Mouse (Mus musculus) liver, postnatal 0 days (tissue): Measurements from ENCODE around the gene Fer1l5. TPM values are rescaled to one million over a fixed set of nuclear protein-coding genes. Genes with fewer than 3 reads are reported as not detected.

Experiments used
- ATAC-seq: fragments of 200-750 bp; cut with Nextera tagmentation; 2 replicates; pipeline ENCODE4 v1.8.0; 2017; ENCODE audit warnings: mild to moderate bottlenecking, moderate library complexity
- DNase-seq: peaks from one replicate; pipeline ENCODE4 v3.0.0-alpha.2; 2016
- H3K27ac ChIP-seq: fragments of 300-500 bp; sonication (generic); 2 replicates; pipeline ENCODE4 v1.5.1; 2014; ENCODE audit warnings: antibody characterized with exemption, moderate library complexity, mild to moderate bottlenecking, low read depth
- H3K27me3 ChIP-seq: fragments of 300-500 bp; sonication (generic); 2 replicates; pipeline ENCODE4 v1.6.1; 2014; ENCODE audit warnings: low read length, control low read depth, mixed read lengths; ENCODE audit not compliant: insufficient read depth
- H3K36me3 ChIP-seq: fragments of 300-500 bp; sonication (generic); replicated peaks from 2 replicates; pipeline ENCODE4 v1.6.1; 2014; ENCODE audit warnings: mild to moderate bottlenecking, control low read depth, low read length, moderate library complexity, mixed read lengths; ENCODE audit not compliant: insufficient read depth
- H3K4me1 ChIP-seq: fragments of 300-500 bp; sonication (generic); 2 replicates; pipeline ENCODE4 v1.6.1; 2014; ENCODE audit warnings: antibody characterized with exemption, mild to moderate bottlenecking, control low read depth; ENCODE audit not compliant: insufficient read depth
- H3K4me2 ChIP-seq: fragments of 300-500 bp; sonication (generic); 2 replicates; pipeline ENCODE4 v1.6.1; 2014; ENCODE audit warnings: low read depth, mild to moderate bottlenecking, low read length, moderate library complexity, mixed read lengths
- H3K4me3 ChIP-seq: fragments of 300-500 bp; sonication (generic); 2 replicates; pipeline ENCODE4 v1.5.1; 2014; ENCODE audit warnings: low read depth, low read length
- H3K9ac ChIP-seq: fragments of 300-500 bp; sonication (generic); replicated peaks from 2 replicates; pipeline ENCODE4 v1.6.1; 2014; ENCODE audit warnings: mild to moderate bottlenecking, moderate library complexity
- H3K9me3 ChIP-seq: fragments of 300-500 bp; sonication (generic); 2 replicates; pipeline ENCODE4 v1.6.1; 2016; ENCODE audit warnings: mild to moderate bottlenecking, control low read depth, low read length, mixed read lengths
- CTCF ChIP-seq: sonication (generic); IDR thresholded peaks from 2 replicates; pipeline ENCODE4 v1.5.1; 2016; ENCODE audit warnings: antibody characterized with exemption, low read depth
- EP300 ChIP-seq: IDR thresholded peaks from 2 replicates; pipeline ENCODE4 v1.6.1; 2016; ENCODE audit warnings: antibody characterized with exemption, low read depth, mild to moderate bottlenecking
- WGBS: fragments of 180-500 bp; shearing (Covaris S2); extraction: QIAGEN DNeasy Blood & Tissue Kit; methylation state at CpG from one replicate; pipeline ENCODE4 v1.1.7; 2014; ENCODE audit not compliant: insufficient replicate concordance; 5-methylcytosine and 5-hydroxymethylcytosine counted together
- polyA plus RNA-seq: library from polyadenylated mRNA; unstranded; fragments of >200 nt; fragmentation: Nextera tagmentation; extraction: Ambion mirVana; gene quantifications from 2 replicates; pipeline ENCODE4 v1.2.1, GENCODE M21; 2015

Fer1l5 gene
- polyA plus RNA-seq, 1 experiment from 2014 or later: 0.12 TPM

GRCm38 (mm10) chr1:36368112-36368968 lies 3.8 kb upstream of the Fer1l5 start:
- Histone ChIP-seq H3K9me3 (no peaks in the 10 kb centered on the region), H3K36me3 (peaks cover 24% of the 10 kb centered on the region), H3K4me2 (peak overlapping the region; percentile 75), H3K4me3 (peak overlapping the region; percentile 64), H3K27ac (peak overlapping the region; percentile 64), H3K27me3 (no peaks in the 10 kb centered on the region), H3K4me1 (peaks cover 13% of the 10 kb centered on the region), H3K9ac (peak overlapping the region; percentile 80)
- TF ChIP-seq CTCF (no peak), EP300 (no peak)
- ATAC-seq (peak; percentile 85), DNase-seq (peak; percentile 45)
- WGBS: 4% methylated on average over 48 of the region's 55 CpGs

- H3K4me1 ChIP-seq: peaks cover 13% of the 10 kb centered on the region
- H3K36me3 ChIP-seq: peaks cover 21% of the 10 kb centered on the region
- peak within 1 kb of the TSS; percentile 75 for H3K4me2 ChIP-seq
- H3K9ac ChIP-seq: peak within 1 kb of the TSS; percentile 80
- WGBS: 3% methylated on average over 50 of the region's 61 CpGs
- no peaks in the 10 kb centered on the region for H3K27me3 ChIP-seq
- no peaks in the 10 kb centered on the region for H3K9me3 ChIP-seq
- H3K4me3 ChIP-seq: peak within 1 kb of the TSS; percentile 64
- DNase-seq (peak; percentile 95), ATAC-seq (peak; percentile 93)
- H3K27ac ChIP-seq: peak within 1 kb of the TSS; percentile 64
- no peak for TF ChIP-seq CTCF
- no peak for TF ChIP-seq EP300
Measured at GRCm38 (mm10) chr1:36368969-36369645, 3.0 kb upstream of the Fer1l5 start, which contains the start of gene Kansl3. TSS of gene Kansl3 (minus strand) at chr1:36369181.

GRCm38 (mm10) chr1:36370918-36371317 lies 1.2 kb upstream of the Fer1l5 start:
- H3K36me3 ChIP-seq: peaks cover 5% of the 10 kb centered on the region; the same call in 1 of the 2 replicates
- no peak for TF ChIP-seq EP300
- TF ChIP-seq CTCF: no peak
- no peak overlapping the region for H3K9ac ChIP-seq
- WGBS: 79% methylated on average over 6 of the region's 6 CpGs
- no peak for DNase-seq
- H3K4me2 ChIP-seq: no peak overlapping the region
- H3K27me3 ChIP-seq: no peaks in the 10 kb centered on the region
- ATAC-seq: no peak
- peaks cover 13% of the 10 kb centered on the region for H3K4me1 ChIP-seq
- no peaks in the 10 kb centered on the region for H3K9me3 ChIP-seq
- no peak overlapping the region for H3K27ac ChIP-seq
- H3K4me3 ChIP-seq: no peak overlapping the region

GRCm38 (mm10) chr1:36378880-36379279 lies 6.8 kb downstream of the Fer1l5 start:
- H3K4me2 ChIP-seq: no peak overlapping the region
- ATAC-seq (no peak; the same call in 1 of the 2 replicates), DNase-seq (no peak)
- 49% methylated on average over 6 of the region's 6 CpGs for WGBS
- H3K9me3 ChIP-seq: no peaks in the 10 kb centered on the region
- no peak overlapping the region for H3K9ac ChIP-seq
- no peaks in the 10 kb centered on the region for H3K27me3 ChIP-seq
- H3K36me3 ChIP-seq: no peaks in the 10 kb centered on the region
- H3K4me1 ChIP-seq: no peaks in the 10 kb centered on the region
- TF ChIP-seq CTCF (no peak), EP300 (no peak)
- no peak overlapping the region for H3K4me3 ChIP-seq
- no peak overlapping the region for H3K27ac ChIP-seq

- H3K9me3 ChIP-seq: no peaks in the 10 kb centered on the region
- DNase-seq (no peak), ATAC-seq (peak; percentile 19; the same call in 1 of the 2 replicates)
- H3K36me3 ChIP-seq: no peaks in the 10 kb centered on the region
- WGBS: 61% methylated on average over 4 of the region's 4 CpGs
- TF ChIP-seq CTCF (peak; percentile 26; the same call in 1 of the 2 replicates), EP300 (no peak)
- H3K27ac ChIP-seq: no peak overlapping the region
- H3K9ac ChIP-seq: no peak overlapping the region
- H3K4me3 ChIP-seq: no peak overlapping the region
- no peaks in the 10 kb centered on the region for H3K4me1 ChIP-seq
- H3K27me3 ChIP-seq: no peaks in the 10 kb centered on the region
- no peak overlapping the region for H3K4me2 ChIP-seq
Measured at GRCm38 (mm10) chr1:36379582-36379981, 7.5 kb downstream of the Fer1l5 start.

- no peaks in the 10 kb centered on the region for H3K36me3 ChIP-seq
- H3K9ac ChIP-seq: no peak overlapping the region
- no peaks in the 10 kb centered on the region for H3K27me3 ChIP-seq
- H3K4me2 ChIP-seq: no peak overlapping the region
- no peaks in the 10 kb centered on the region for H3K9me3 ChIP-seq
- 25% methylated on average over 6 of the region's 6 CpGs for WGBS
- no peak for DNase-seq
- H3K4me1 ChIP-seq: no peaks in the 10 kb centered on the region
- no peak overlapping the region for H3K27ac ChIP-seq
- H3K4me3 ChIP-seq: no peak overlapping the region
- TF ChIP-seq CTCF (no peak), EP300 (no peak)
- ATAC-seq: no peak
Measured at GRCm38 (mm10) chr1:36397041-36397440, 24.9 kb downstream of the Fer1l5 start.
